Mouse (Mus musculus): Measurements from ENCODE around the gene Gabpb2. TPM values are rescaled to one million over a fixed set of nuclear protein-coding genes. Genes with fewer than 3 reads are reported as not detected.
"Not testable (repeated sequence)": the region's sequence is repeated elsewhere in the genome, so short reads cannot be mapped to it uniquely, and the experiment has no call there.

Gabpb2 gene
- polyA plus RNA-seq, 1 experiment from 2014 or later: 6.2 TPM

DNA sequence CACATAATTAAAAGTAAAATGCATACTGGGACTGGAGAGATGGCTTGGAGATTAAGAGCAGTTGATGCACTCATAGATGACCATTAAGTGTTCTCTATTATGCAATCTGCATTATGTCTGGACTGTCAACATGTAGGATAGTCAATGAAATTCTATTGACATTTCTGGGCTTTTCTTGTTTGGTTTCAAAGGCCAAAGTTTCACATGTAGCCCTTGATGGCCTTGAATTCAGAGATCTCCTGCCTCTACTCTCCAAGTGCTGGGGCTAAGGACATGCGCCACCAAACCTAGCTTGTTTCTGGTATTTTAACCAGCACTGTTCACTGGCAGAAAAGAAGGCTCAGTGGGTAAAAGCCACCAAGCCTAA, 4.1 kb downstream of the Gabpb2 start:
- Histone ChIP-seq H3K4me1 (replicated peaks) (peaks cover 42% of the 10 kb centered on the region), H3K4me3 (replicated peaks) (no peak overlapping the region), H3K36me3 (replicated peaks) (peaks cover 72% of the 10 kb centered on the region), H3K9ac (no peak overlapping the region), H3K9me3 (replicated peaks) (no peaks in the 10 kb centered on the region), H3K4me2 (no peak overlapping the region), H3K27me3 (no peaks in the 10 kb centered on the region), H3K27ac (replicated peaks) (peak overlapping the region; percentile 75)
- 83% methylated on average over 1 of the region's 1 CpGs for WGBS (ENCODE audit: insufficient replicate concordance)
- ATAC-seq (ENCODE audit: insufficient read depth): no peak

GRCm38 (mm10) chr3:95212889-95213608, 4.7 kb downstream of the Gabpb2 start:
- Histone ChIP-seq H3K27ac (replicated peaks) (0 out of 2 replicates have a peak overlapping the region, but pooled peaks have one; percentile 14), H3K4me1 (replicated peaks) (peaks cover 36% of the 10 kb centered on the region), H3K36me3 (replicated peaks) (peaks cover 77% of the 10 kb centered on the region)
- not testable (repeated sequence) for H3K9ac ChIP-seq; H3K4me3 ChIP-seq (replicated peaks); H3K4me2 ChIP-seq; H3K27me3 ChIP-seq; ATAC-seq (ENCODE audit: insufficient read depth); H3K9me3 ChIP-seq (replicated peaks)
- WGBS (ENCODE audit: insufficient replicate concordance): 77% methylated on average over 9 of the region's 10 CpGs

- no peak overlapping the region for H3K4me2 ChIP-seq
- H3K9ac ChIP-seq: no peak overlapping the region
- WGBS (ENCODE audit: insufficient replicate concordance): 79% methylated on average over 2 of the region's 2 CpGs
- ATAC-seq (ENCODE audit: insufficient read depth): no peak
- H3K9me3 ChIP-seq (replicated peaks): no peaks in the 10 kb centered on the region
- no peak overlapping the region for H3K27ac ChIP-seq (replicated peaks)
- H3K36me3 ChIP-seq (replicated peaks): peaks cover 92% of the 10 kb centered on the region
- H3K27me3 ChIP-seq: no peaks in the 10 kb centered on the region
- no peak overlapping the region for H3K4me3 ChIP-seq (replicated peaks)
- peaks cover 20% of the 10 kb centered on the region for H3K4me1 ChIP-seq (replicated peaks)
These were observed 7.1 kb downstream of the Gabpb2 start for GRCm38 (mm10) chr3:95210585-95210984.

DNA sequence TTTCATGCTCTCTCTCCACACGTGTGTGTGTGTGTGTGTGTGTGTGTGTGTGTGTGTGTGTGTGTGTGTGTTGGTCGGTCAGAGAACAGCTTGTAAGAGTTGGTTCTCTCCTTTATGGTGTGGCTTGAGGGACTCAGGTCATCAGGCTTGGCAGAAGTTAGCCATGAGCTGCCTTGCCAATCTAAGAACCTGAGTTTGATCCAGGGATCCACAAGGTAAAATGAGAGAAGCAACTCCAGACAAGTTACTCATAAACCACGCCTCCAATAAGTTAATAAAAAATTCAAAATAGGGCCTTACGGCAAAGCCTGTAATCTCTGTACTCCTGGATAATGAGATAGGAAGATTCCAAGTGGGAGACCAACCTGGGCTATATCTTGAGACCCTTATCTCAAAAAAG, 9.4 kb downstream of the Gabpb2 start:
- Histone ChIP-seq H3K27ac (replicated peaks) (no peak overlapping the region), H3K4me2 (no peak overlapping the region), H3K4me1 (replicated peaks) (peaks cover 7% of the 10 kb centered on the region), H3K36me3 (replicated peaks) (peaks cover 92% of the 10 kb centered on the region), H3K4me3 (replicated peaks) (no peak overlapping the region), H3K27me3 (no peaks in the 10 kb centered on the region), H3K9me3 (replicated peaks) (no peaks in the 10 kb centered on the region), H3K9ac (no peak overlapping the region)
- no peak for ATAC-seq (ENCODE audit: insufficient read depth)
- WGBS (ENCODE audit: insufficient replicate concordance): 82% methylated on average over 4 of the region's 4 CpGs

DNA sequence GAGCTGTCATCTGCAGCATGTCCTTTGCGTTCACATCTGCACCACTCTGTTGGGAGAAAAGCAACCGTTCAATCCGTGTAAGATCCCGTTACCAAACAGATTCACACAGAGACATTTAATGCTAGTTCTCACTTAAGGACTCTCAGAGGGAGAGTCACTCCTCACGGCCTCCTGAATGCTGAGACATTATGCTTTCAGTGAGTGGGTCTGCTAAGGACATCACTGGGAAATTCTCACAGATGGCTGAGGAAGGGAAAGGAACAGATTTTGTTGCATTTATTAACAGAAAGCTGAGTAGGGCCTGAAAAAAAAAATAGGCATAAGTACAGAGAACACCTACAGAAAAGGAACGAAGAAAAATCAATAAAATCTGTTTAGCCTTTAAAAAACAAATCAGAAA, 13.8 kb downstream of the Gabpb2 start:
- Histone ChIP-seq H3K9ac (no peak overlapping the region), H3K36me3 (replicated peaks) (peaks cover 98% of the 10 kb centered on the region), H3K4me2 (no peak overlapping the region), H3K27me3 (no peaks in the 10 kb centered on the region), H3K27ac (replicated peaks) (no peak overlapping the region), H3K4me3 (replicated peaks) (no peak overlapping the region), H3K4me1 (replicated peaks) (no peaks in the 10 kb centered on the region), H3K9me3 (replicated peaks) (no peaks in the 10 kb centered on the region)
- ATAC-seq (ENCODE audit: insufficient read depth): no peak
- 89% methylated on average over 6 of the region's 6 CpGs for WGBS (ENCODE audit: insufficient replicate concordance)

DNA sequence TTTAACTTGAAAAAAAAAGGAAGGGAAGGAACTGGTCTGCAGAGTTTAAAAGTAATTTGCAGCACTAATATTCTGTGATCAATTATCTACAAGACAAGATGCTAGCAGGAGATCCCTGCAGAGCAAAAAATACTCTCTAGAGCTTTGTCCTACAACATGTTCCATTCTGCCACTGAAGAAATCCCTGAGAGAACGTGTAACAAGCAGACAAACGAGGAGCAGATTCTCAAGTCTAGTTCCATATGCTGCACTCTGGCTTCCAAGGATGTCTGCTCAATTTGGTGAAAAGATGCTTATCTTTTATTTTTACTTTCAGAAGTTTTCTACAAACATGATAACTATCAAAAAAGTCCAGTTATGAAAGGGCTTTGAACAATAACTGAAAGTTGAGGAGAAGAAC, 17.2 kb downstream of the Gabpb2 start:
- 82% methylated on average over 2 of the region's 2 CpGs for WGBS (ENCODE audit: insufficient replicate concordance)
- no peak overlapping the region for H3K4me3 ChIP-seq (replicated peaks)
- no peak overlapping the region for H3K9ac ChIP-seq
- no peaks in the 10 kb centered on the region for H3K9me3 ChIP-seq (replicated peaks)
- H3K36me3 ChIP-seq (replicated peaks): peaks cover 98% of the 10 kb centered on the region
- H3K27ac ChIP-seq (replicated peaks): no peak overlapping the region
- H3K4me2 ChIP-seq: no peak overlapping the region
- H3K4me1 ChIP-seq (replicated peaks): no peaks in the 10 kb centered on the region; the same call in 1 of the 2 replicates
- no peak for ATAC-seq (ENCODE audit: insufficient read depth)
- no peaks in the 10 kb centered on the region for H3K27me3 ChIP-seq

GRCm38 (mm10) chr3:95200132-95200531, 17.6 kb downstream of the Gabpb2 start:
- no peak overlapping the region for H3K27ac ChIP-seq (replicated peaks)
- 81% methylated on average over 7 of the region's 7 CpGs for WGBS (ENCODE audit: insufficient replicate concordance)
- ATAC-seq (ENCODE audit: insufficient read depth): no peak
- no peaks in the 10 kb centered on the region; the same call in 1 of the 2 replicates for H3K4me1 ChIP-seq (replicated peaks)
- peaks cover 98% of the 10 kb centered on the region for H3K36me3 ChIP-seq (replicated peaks)
- no peak overlapping the region for H3K4me3 ChIP-seq (replicated peaks)
- no peak overlapping the region for H3K9ac ChIP-seq
- no peaks in the 10 kb centered on the region for H3K9me3 ChIP-seq (replicated peaks)
- H3K4me2 ChIP-seq: no peak overlapping the region
- no peaks in the 10 kb centered on the region for H3K27me3 ChIP-seq

DNA sequence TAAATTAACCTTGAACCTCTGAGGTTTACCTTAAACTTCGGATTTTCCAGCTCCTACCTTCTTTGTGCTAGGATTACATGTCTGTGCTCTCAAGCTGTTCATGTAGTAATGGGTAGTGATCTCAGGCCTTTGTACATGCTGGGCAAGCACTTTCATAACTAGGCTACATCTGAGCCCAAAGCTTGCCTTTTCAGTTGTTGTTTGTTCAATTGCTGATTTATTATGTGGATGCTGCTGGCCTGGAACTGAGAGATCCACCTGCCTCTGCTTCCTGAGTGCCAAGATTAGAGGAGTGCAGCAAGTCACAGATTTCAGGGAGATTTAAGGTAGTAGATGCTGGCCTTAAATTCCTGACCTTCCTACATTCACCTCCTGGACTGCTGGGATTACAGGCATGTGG, 18.6 kb downstream of the Gabpb2 start:
- Histone ChIP-seq H3K27me3 (no peaks in the 10 kb centered on the region), H3K4me2 (no peak overlapping the region), H3K4me1 (replicated peaks) (no peaks in the 10 kb centered on the region; the same call in 1 of the 2 replicates), H3K4me3 (replicated peaks) (no peak overlapping the region), H3K36me3 (replicated peaks) (peaks cover 99% of the 10 kb centered on the region), H3K9ac (no peak overlapping the region), H3K9me3 (replicated peaks) (no peaks in the 10 kb centered on the region), H3K27ac (replicated peaks) (no peak overlapping the region)
- WGBS (ENCODE audit: insufficient replicate concordance): 78% methylated on average over 1 of the region's 1 CpGs
- no peak for ATAC-seq (ENCODE audit: insufficient read depth)

- no peak overlapping the region for H3K27ac ChIP-seq (replicated peaks)
- H3K4me3 ChIP-seq (replicated peaks): no peak overlapping the region
- no peaks in the 10 kb centered on the region for H3K27me3 ChIP-seq
- no peaks in the 10 kb centered on the region; the same call in 1 of the 2 replicates for H3K4me1 ChIP-seq (replicated peaks)
- H3K4me2 ChIP-seq: no peak overlapping the region
- ATAC-seq (ENCODE audit: insufficient read depth): no peak
- no peak overlapping the region for H3K9ac ChIP-seq
- H3K36me3 ChIP-seq (replicated peaks): peaks cover 97% of the 10 kb centered on the region
- no peaks in the 10 kb centered on the region for H3K9me3 ChIP-seq (replicated peaks)
- 83% methylated on average over 2 of the region's 2 CpGs for WGBS (ENCODE audit: insufficient replicate concordance)
These were observed 21.9 kb downstream of the Gabpb2 start for GRCm38 (mm10) chr3:95195772-95196171.

GRCm38 (mm10) chr3:95194721-95195135, 23.0 kb downstream of the Gabpb2 start:
- Histone ChIP-seq H3K4me2 (no peak overlapping the region), H3K36me3 (replicated peaks) (peaks cover 97% of the 10 kb centered on the region), H3K27ac (replicated peaks) (no peak overlapping the region), H3K9ac (no peak overlapping the region), H3K4me1 (replicated peaks) (no peaks in the 10 kb centered on the region; the same call in 1 of the 2 replicates), H3K27me3 (no peaks in the 10 kb centered on the region), H3K9me3 (replicated peaks) (no peaks in the 10 kb centered on the region), H3K4me3 (replicated peaks) (no peak overlapping the region)
- no peak for ATAC-seq (ENCODE audit: insufficient read depth)
- WGBS (ENCODE audit: insufficient replicate concordance): 83% methylated on average over 6 of the region's 6 CpGs

GRCm38 (mm10) chr3:95186888-95187287, 30.8 kb downstream of the Gabpb2 start:
- 89% methylated on average over 6 of the region's 6 CpGs for WGBS (ENCODE audit: insufficient replicate concordance)
- Histone ChIP-seq H3K4me2 (no peak overlapping the region), H3K9me3 (replicated peaks) (no peaks in the 10 kb centered on the region), H3K4me1 (replicated peaks) (no peaks in the 10 kb centered on the region), H3K4me3 (replicated peaks) (no peak overlapping the region), H3K27ac (replicated peaks) (no peak overlapping the region), H3K27me3 (no peaks in the 10 kb centered on the region), H3K36me3 (replicated peaks) (peaks cover 97% of the 10 kb centered on the region), H3K9ac (no peak overlapping the region)
- no peak for ATAC-seq (ENCODE audit: insufficient read depth)

DNA sequence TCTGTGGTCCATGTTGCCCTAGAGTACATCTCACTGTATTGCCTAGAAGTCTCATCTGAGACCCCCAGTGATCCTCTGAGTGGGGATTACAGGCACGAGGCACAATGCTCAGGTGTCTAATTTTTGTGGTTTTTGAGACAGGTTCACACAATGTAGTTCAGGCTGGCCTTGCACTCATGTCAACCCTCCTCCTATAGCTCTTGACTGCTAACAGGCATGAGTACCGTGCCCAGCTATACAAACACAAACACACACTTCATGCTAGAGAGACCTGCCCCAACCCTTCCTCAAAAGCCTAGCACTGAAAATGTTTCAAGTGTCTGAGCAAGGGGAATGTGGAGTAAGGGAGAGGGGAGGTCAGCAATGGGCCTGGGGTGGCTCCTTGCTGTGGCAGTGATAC, 31.6 kb downstream of the Gabpb2 start:
- Histone ChIP-seq H3K9me3 (replicated peaks) (no peaks in the 10 kb centered on the region), H3K27ac (replicated peaks) (no peak overlapping the region), H3K27me3 (no peaks in the 10 kb centered on the region), H3K4me1 (replicated peaks) (no peaks in the 10 kb centered on the region), H3K4me3 (replicated peaks) (no peak overlapping the region), H3K9ac (no peak overlapping the region), H3K36me3 (replicated peaks) (peaks cover 91% of the 10 kb centered on the region), H3K4me2 (no peak overlapping the region)
- no peak for ATAC-seq (ENCODE audit: insufficient read depth)
- WGBS (ENCODE audit: insufficient replicate concordance): 81% methylated on average over 2 of the region's 2 CpGs
